Mouse (Mus musculus) limb, embryonic 13.5 days (tissue): ENCODE measurements around the gene Krt6b. TPM values are rescaled to one million over a fixed set of nuclear protein-coding genes. Genes with fewer than 3 reads are reported as not detected.

Experiments
- ATAC-seq: fragments of 200-750 bp; cut with Nextera tagmentation; 2 replicates; pipeline ENCODE4 v1.8.0; 2017; ENCODE audit warnings: low read depth, moderate number of reproducible peaks, moderate TSS enrichment; ENCODE audit not compliant: low FRiP score
- H3K27ac ChIP-seq: fragments of 300-500 bp; sonication (generic); 2 replicates; pipeline ENCODE4 v1.5.1; 2015; ENCODE audit warnings: inconsistent platforms, mild to moderate bottlenecking, moderate library complexity
- H3K27me3 ChIP-seq: fragments of 300-500 bp; sonication (generic); 2 replicates; pipeline ENCODE4 v1.6.1; 2015; ENCODE audit warnings: mild to moderate bottlenecking, inconsistent platforms
- H3K36me3 ChIP-seq: fragments of 300-500 bp; sonication (generic); 2 replicates; pipeline ENCODE4 v1.6.1; 2015; ENCODE audit warnings: inconsistent platforms, mild to moderate bottlenecking, moderate library complexity
- H3K4me1 ChIP-seq: fragments of 300-500 bp; sonication (generic); 2 replicates; pipeline ENCODE4 v1.6.1; 2015; ENCODE audit warnings: inconsistent platforms
- H3K4me2 ChIP-seq: fragments of 300-500 bp; sonication (generic); replicated peaks from 2 replicates; pipeline ENCODE4 v1.6.1; 2015; ENCODE audit warnings: inconsistent platforms, mild to moderate bottlenecking, moderate library complexity
- H3K4me3 ChIP-seq: fragments of 300-500 bp; sonication (generic); 2 replicates; pipeline ENCODE4 v1.5.1; 2015; ENCODE audit warnings: moderate library complexity, mild to moderate bottlenecking, inconsistent platforms
- H3K9ac ChIP-seq: fragments of 300-500 bp; sonication (generic); 2 replicates; pipeline ENCODE4 v1.6.1; 2015; ENCODE audit warnings: mild to moderate bottlenecking, inconsistent platforms
- H3K9me3 ChIP-seq: fragments of 300-500 bp; sonication (generic); 2 replicates; pipeline ENCODE4 v1.6.1; 2016; ENCODE audit warnings: inconsistent platforms
- WGBS: fragments of 180-500 bp; shearing (Covaris S2); methylation state at CpG from one replicate; pipeline ENCODE4 v1.1.7; 2015; 5-methylcytosine and 5-hydroxymethylcytosine counted together
- polyA plus RNA-seq: library from polyadenylated mRNA; unstranded; fragments of >200 nt; fragmentation: Nextera tagmentation; extraction: Ambion mirVana; gene quantifications from 2 replicates; pipeline ENCODE4 v1.2.1, GENCODE M21; 2015

Krt6b gene
- not detected in 2 replicates for polyA plus RNA-seq

GRCm38 (mm10) chr15:101680187-101680586 is at the start of gene Krt6b:
TSS of gene Krt6b (minus strand) at chr15:101680287.
- ATAC-seq, result no peak
- WGBS, result 85% methylated on average over 2 of the region's 2 CpGs
- no peaks in the 10 kb centered on the region for H3K27me3 ChIP-seq

GRCm38 (mm10) chr15:101724686-101725085 is 44.6 kb upstream of the Krt6b start:
- no peak overlapping the region for H3K4me3 ChIP-seq
- no peak overlapping the region for H3K27ac ChIP-seq
- peaks cover 13% of the 10 kb centered on the region; the same call in 1 of the 2 replicates for H3K27me3 ChIP-seq
- no peaks in the 10 kb centered on the region for H3K36me3 ChIP-seq
- H3K4me2 ChIP-seq, result no peak overlapping the region
- ATAC-seq, result no peak
- H3K9me3 ChIP-seq, result no peaks in the 10 kb centered on the region
- no peaks in the 10 kb centered on the region for H3K4me1 ChIP-seq
- WGBS, result 39% methylated on average over 5 of the region's 5 CpGs
- no peak overlapping the region for H3K9ac ChIP-seq

More at GRCm38 (mm10) chr15:101680187-101680586, at the start of gene Krt6b:
- no peak within 1 kb of the TSS for H3K4me3 ChIP-seq
- no peaks in the 10 kb centered on the region for H3K9me3 ChIP-seq
- no peaks in the 10 kb centered on the region for H3K36me3 ChIP-seq
- no peak within 1 kb of the TSS for H3K4me2 ChIP-seq
- H3K9ac ChIP-seq, result no peak within 1 kb of the TSS
- H3K27ac ChIP-seq, result no peak within 1 kb of the TSS
- H3K4me1 ChIP-seq, result no peaks in the 10 kb centered on the region

GRCm38 (mm10) chr15:101715831-101716230 is 35.7 kb upstream of the Krt6b start:
- Histone ChIP-seq H3K4me3 (no peak overlapping the region), H3K9me3 (no peaks in the 10 kb centered on the region), H3K36me3 (no peaks in the 10 kb centered on the region), H3K4me1 (no peaks in the 10 kb centered on the region), H3K4me2 (no peak overlapping the region), H3K27ac (no peak overlapping the region), H3K9ac (no peak overlapping the region), H3K27me3 (no peaks in the 10 kb centered on the region)
- 66% methylated on average over 3 of the region's 3 CpGs for WGBS
- ATAC-seq, result no peak

- H3K9ac ChIP-seq, result no peak overlapping the region
- ATAC-seq, result no peak
- no peaks in the 10 kb centered on the region for H3K36me3 ChIP-seq
- H3K4me2 ChIP-seq, result no peak overlapping the region
- no peaks in the 10 kb centered on the region for H3K9me3 ChIP-seq
- 73% methylated on average over 5 of the region's 5 CpGs for WGBS
- H3K27ac ChIP-seq, result no peak overlapping the region
- no peaks in the 10 kb centered on the region for H3K27me3 ChIP-seq
- no peaks in the 10 kb centered on the region for H3K4me1 ChIP-seq
- H3K4me3 ChIP-seq, result no peak overlapping the region
Observed at GRCm38 (mm10) chr15:101714356-101714755, 34.3 kb upstream of the Krt6b start.

- Histone ChIP-seq H3K36me3 (no peaks in the 10 kb centered on the region), H3K4me3 (no peak overlapping the region), H3K27ac (no peak overlapping the region), H3K9me3 (no peaks in the 10 kb centered on the region), H3K4me1 (no peaks in the 10 kb centered on the region), H3K4me2 (no peak overlapping the region; the same call in 1 of the 2 replicates), H3K27me3 (no peaks in the 10 kb centered on the region), H3K9ac (no peak overlapping the region)
- no peak for ATAC-seq
- 72% methylated on average over 8 of the region's 8 CpGs for WGBS
Observed at GRCm38 (mm10) chr15:101713731-101714130, 33.6 kb upstream of the Krt6b start.

GRCm38 (mm10) chr15:101712720-101713119 is 32.6 kb upstream of the Krt6b start, which contains the start of gene Krt5:
TSS of gene Krt5 (minus strand) at chr15:101712898.
- Histone ChIP-seq H3K4me2 (peak within 1 kb of the TSS; percentile 4; the same call in 1 of the 2 replicates), H3K27ac (no peak within 1 kb of the TSS)

GRCm38 (mm10) chr15:101708683-101709082 is 28.6 kb upstream of the Krt6b start:
- no peaks in the 10 kb centered on the region for H3K36me3 ChIP-seq
- H3K27me3 ChIP-seq, result no peaks in the 10 kb centered on the region
- no peak overlapping the region for H3K4me2 ChIP-seq
- no peaks in the 10 kb centered on the region for H3K4me1 ChIP-seq
- ATAC-seq, result no peak
- 64% methylated on average over 11 of the region's 11 CpGs for WGBS
- H3K27ac ChIP-seq, result no peak overlapping the region
- H3K9ac ChIP-seq, result no peak overlapping the region
- no peaks in the 10 kb centered on the region for H3K9me3 ChIP-seq
- no peak overlapping the region for H3K4me3 ChIP-seq

More at GRCm38 (mm10) chr15:101712720-101713119, 32.6 kb upstream of the Krt6b start, which contains the start of gene Krt5:
- H3K4me1 ChIP-seq, result no peaks in the 10 kb centered on the region
- no peak for ATAC-seq
- peak within 1 kb of the TSS; percentile 8; the same call in 1 of the 2 replicates for H3K9ac ChIP-seq
- H3K27me3 ChIP-seq, result no peaks in the 10 kb centered on the region
- WGBS, result 65% methylated on average over 13 of the region's 13 CpGs
- H3K9me3 ChIP-seq, result no peaks in the 10 kb centered on the region
- H3K36me3 ChIP-seq, result no peaks in the 10 kb centered on the region
- H3K4me3 ChIP-seq, result peak within 1 kb of the TSS; percentile 31

- Histone ChIP-seq H3K9me3 (no peaks in the 10 kb centered on the region), H3K4me3 (no peak overlapping the region), H3K4me2 (no peak overlapping the region), H3K36me3 (no peaks in the 10 kb centered on the region), H3K9ac (no peak overlapping the region), H3K27me3 (no peaks in the 10 kb centered on the region), H3K27ac (no peak overlapping the region), H3K4me1 (no peaks in the 10 kb centered on the region)
- no peak for ATAC-seq
- 90% methylated on average over 9 of the region's 9 CpGs for WGBS
Observed at GRCm38 (mm10) chr15:101707454-101707853, 27.4 kb upstream of the Krt6b start.

GRCm38 (mm10) chr15:101704066-101704465 is 24.0 kb upstream of the Krt6b start:
- WGBS, result 72% methylated on average over 4 of the region's 4 CpGs
- H3K4me3 ChIP-seq, result no peak overlapping the region
- H3K36me3 ChIP-seq, result no peaks in the 10 kb centered on the region
- ATAC-seq, result no peak
- H3K27ac ChIP-seq, result no peak overlapping the region
- no peak overlapping the region for H3K4me2 ChIP-seq
- H3K27me3 ChIP-seq, result no peaks in the 10 kb centered on the region
- H3K4me1 ChIP-seq, result no peaks in the 10 kb centered on the region
- no peak overlapping the region for H3K9ac ChIP-seq
- no peaks in the 10 kb centered on the region for H3K9me3 ChIP-seq

GRCm38 (mm10) chr15:101702380-101702779 is 22.3 kb upstream of the Krt6b start:
- no peaks in the 10 kb centered on the region for H3K36me3 ChIP-seq
- 40% methylated on average over 2 of the region's 2 CpGs for WGBS

GRCm38 (mm10) chr15:101699866-101700265 is 19.8 kb upstream of the Krt6b start:
- ATAC-seq, result no peak
- no peak overlapping the region for H3K9ac ChIP-seq
- H3K4me2 ChIP-seq, result no peak overlapping the region
- H3K4me3 ChIP-seq, result no peak overlapping the region
- no peak overlapping the region for H3K27ac ChIP-seq
- 67% methylated on average over 8 of the region's 8 CpGs for WGBS
- H3K36me3 ChIP-seq, result no peaks in the 10 kb centered on the region
- no peaks in the 10 kb centered on the region for H3K9me3 ChIP-seq
- no peaks in the 10 kb centered on the region for H3K27me3 ChIP-seq
- H3K4me1 ChIP-seq, result no peaks in the 10 kb centered on the region

More at GRCm38 (mm10) chr15:101702380-101702779, 22.3 kb upstream of the Krt6b start:
- Histone ChIP-seq H3K4me1 (no peaks in the 10 kb centered on the region), H3K9ac (no peak overlapping the region), H3K27me3 (no peaks in the 10 kb centered on the region), H3K9me3 (no peaks in the 10 kb centered on the region), H3K4me2 (no peak overlapping the region), H3K4me3 (no peak overlapping the region), H3K27ac (no peak overlapping the region)
- ATAC-seq, result no peak

- no peak overlapping the region for H3K4me3 ChIP-seq
- ATAC-seq, result no peak
- 56% methylated on average over 3 of the region's 3 CpGs for WGBS
- no peaks in the 10 kb centered on the region for H3K4me1 ChIP-seq
- H3K27ac ChIP-seq, result no peak overlapping the region
- H3K27me3 ChIP-seq, result no peaks in the 10 kb centered on the region
- H3K9ac ChIP-seq, result no peak overlapping the region
- H3K9me3 ChIP-seq, result no peaks in the 10 kb centered on the region
- no peaks in the 10 kb centered on the region for H3K36me3 ChIP-seq
- no peak overlapping the region for H3K4me2 ChIP-seq
Observed at GRCm38 (mm10) chr15:101699192-101699591, 19.1 kb upstream of the Krt6b start.
